Mouse (Mus musculus): ENCODE results near the gene Mllt6.

The Mllt6 gene

GRCm38 (mm10) chr11:97669829-97670228 lies 6.6 kb downstream of the Mllt6 start:
- no peak for DNase-seq

- peak; percentile 62 for DNase-seq
Measured at GRCm38 (mm10) chr11:97670234-97671176, 7.3 kb downstream of the Mllt6 start.

GRCm38 (mm10) chr11:97671177-97671527 lies 7.9 kb downstream of the Mllt6 start:
- DNase-seq, result no peak

GRCm38 (mm10) chr11:97673148-97673547 lies 9.9 kb downstream of the Mllt6 start:
- no peak for DNase-seq

- DNase-seq, result no peak
Measured at GRCm38 (mm10) chr11:97676050-97676754, 13.0 kb downstream of the Mllt6 start.

- no peak for DNase-seq
Measured at GRCm38 (mm10) chr11:97677381-97677780, 14.2 kb downstream of the Mllt6 start.

GRCm38 (mm10) chr11:97677842-97678241 lies 14.6 kb downstream of the Mllt6 start:
- DNase-seq, result no peak

GRCm38 (mm10) chr11:97678301-97678700 lies 15.1 kb downstream of the Mllt6 start:
- DNase-seq, result no peak

GRCm38 (mm10) chr11:97680430-97680829 lies 17.2 kb downstream of the Mllt6 start:
- no peak for DNase-seq

GRCm38 (mm10) chr11:97682504-97683055 lies 19.4 kb downstream of the Mllt6 start:
- no peak for DNase-seq

- DNase-seq, result no peak
Measured at GRCm38 (mm10) chr11:97684063-97684680, 21.0 kb downstream of the Mllt6 start.

- DNase-seq, result no peak
Measured at GRCm38 (mm10) chr11:97684766-97685165, 21.6 kb downstream of the Mllt6 start.

GRCm38 (mm10) chr11:97685613-97686321 lies 22.6 kb downstream of the Mllt6 start, which contains the start of gene Cisd3:
Gene Cisd3 (plus strand): TSS chr11:97685826.
- peak; percentile 91 for DNase-seq

- DNase-seq, result no peak
Measured at GRCm38 (mm10) chr11:97686322-97686908, 23.2 kb downstream of the Mllt6 start.

- DNase-seq, result no peak
Measured at GRCm38 (mm10) chr11:97687061-97687460, 23.8 kb downstream of the Mllt6 start.

- no peak for DNase-seq
Measured at GRCm38 (mm10) chr11:97689861-97690260, 26.6 kb downstream of the Mllt6 start.

GRCm38 (mm10) chr11:97694435-97694834 lies 31.2 kb downstream of the Mllt6 start:
- DNase-seq, result no peak

GRCm38 (mm10) chr11:97694921-97695711 lies 31.9 kb downstream of the Mllt6 start:
- peak; percentile 39 for DNase-seq

- DNase-seq, result no peak
Measured at GRCm38 (mm10) chr11:97695712-97696401, 32.6 kb downstream of the Mllt6 start.

GRCm38 (mm10) chr11:97696669-97697068 lies 33.5 kb downstream of the Mllt6 start:
- no peak for DNase-seq

Measured in right cerebral cortex, adult 18-20 months (tissue).